In the genomic region with DNA sequence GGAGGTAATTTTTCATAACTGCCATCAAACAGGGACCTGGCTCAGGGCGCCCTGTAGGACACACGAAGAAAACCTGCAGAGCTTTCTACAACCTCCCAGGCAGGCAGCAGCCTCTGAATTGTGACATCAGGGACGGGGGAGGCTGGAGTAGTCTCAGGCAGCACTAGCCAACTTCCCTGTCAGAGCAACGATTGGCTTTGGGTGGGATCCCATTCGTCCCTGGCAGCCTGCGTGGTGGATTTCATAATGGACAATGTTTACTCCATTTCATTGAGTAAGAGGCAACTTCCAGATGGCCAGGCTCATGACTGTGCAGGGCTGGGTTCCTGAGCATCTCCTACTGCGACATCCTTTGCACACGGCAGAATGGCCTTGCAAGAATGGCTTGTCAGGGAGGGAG, we compare ENCODE assay signal across 7 mouse cellular contexts. TPM values are rescaled to one million over a fixed set of nuclear protein-coding genes. Genes with fewer than 3 reads are reported as not detected.
DNase-seq lines count a peak whose midpoint lies in the region.

No protein-coding gene starts in this region.

- peak; percentile 87 for DNase-seq in NIH3T3 (ENCODE audit: low read depth)
- peak; percentile 81 for DNase-seq in adrenal gland, postnatal 14 days
- peak; percentile 47 to 74 for DNase-seq in frontal cortex, postnatal 25 days (ENCODE audit: low spot score in 2 of 2)
- DNase-seq in layer of hippocampus, adult 18-20 months (ENCODE audit: low spot score in 2 of 2): peak; percentile 91 to 95
- DNase-seq in lung, adult 18-20 months: peak; percentile 84 to 87
- peak; percentile 82 to 89 for DNase-seq in right cerebral cortex, postnatal 36 days (ENCODE audit: low spot score in 2 of 2)
- DNase-seq in B cell, adult 2 months: no peak

RNA-seq across cellular contexts. Expression of a gene that starts 21.6 kb away (rescaled TPM):
- 26.4 and 82.7 TPM in 2 replicates for total RNA-seq in adrenal gland, postnatal 14 days (2021)
- total RNA-seq in layer of hippocampus, adult 18-20 months (2021): 10 to 100 TPM; 38.2 to 40.7 TPM

RNA-seq across cellular contexts. Expression of a gene that starts 30.8 kb away (rescaled TPM):
- 163 and 182 TPM in 2 replicates for total RNA-seq in adrenal gland, postnatal 14 days (2021)
- total RNA-seq in layer of hippocampus, adult 18-20 months (2021): 10 to 100 TPM in 1 of 2 experiments, 1 to 10 TPM in 1; 9.4 to 10.2 TPM

RNA-seq across cellular contexts. Expression of a gene that starts 34.7 kb away (rescaled TPM):
- 1.0 and 2.3 TPM in 2 replicates for total RNA-seq in adrenal gland, postnatal 14 days (2021)
- total RNA-seq in layer of hippocampus, adult 18-20 months (2021): under 1 TPM; 0.81 to 0.89 TPM

RNA-seq across cellular contexts. Expression of a gene that starts 40.7 kb away (rescaled TPM):
- 5.0 and 22.9 TPM in 2 replicates for total RNA-seq in adrenal gland, postnatal 14 days (2021)
- 1 to 10 TPM; 1.4 to 1.9 TPM for total RNA-seq in layer of hippocampus, adult 18-20 months (2021)

Comparison
In these comparisons a context has a peak if more than half of its experiments do, and no peak if none do; other contexts are left out.
1. DNase-seq: peak in NIH3T3 (single experiment), adrenal gland, postnatal 14 days (single experiment), frontal cortex, postnatal 25 days (2 of 2), layer of hippocampus, adult 18-20 months (2 of 2), lung, adult 18-20 months (2 of 2) and right cerebral cortex, postnatal 36 days (2 of 2); none in B cell, adult 2 months (0 of 2).
2. RNA of a gene that starts 30.8 kb away (total RNA-seq): 163 to 182 TPM in adrenal gland, postnatal 14 days; 9.4 to 10.2 TPM in layer of hippocampus, adult 18-20 months; every median in the first group is over 10 times any median in the second.